Mouse (Mus musculus) neutrophil, adult 5-6 weeks (primary cell): ENCODE data around the gene Ubqln2. TPM values are rescaled to one million over a fixed set of nuclear protein-coding genes. Genes with fewer than 3 reads are reported as not detected.

Experiments used
- ATAC-seq: fragments of 151-379, 151-347 bp; 2 replicates; pipeline ENCODE4 v1.8.0; 2017; ENCODE audit warnings: mild to moderate bottlenecking, moderate TSS enrichment; ENCODE audit not compliant: insufficient number of reproducible peaks, poor library complexity, low FRiP score, severe bottlenecking; ENCODE audit errors: extremely low read depth
- total RNA-seq: library from RNA; stranded (forward); fragments of 200-1000 nt; gene quantifications from 2 replicates; pipeline ENCODE4 v1.2.3, GENCODE M21; 2017

The Ubqln2 gene
- total RNA-seq, result 3.3 and 6.4 TPM in 2 replicates

GRCm38 (mm10) chrX:153497688-153498516 lies at the start of gene Ubqln2:
TSS of gene Ubqln2 (plus strand) at chrX:153498227.
- ATAC-seq, result peak; percentile 84

GRCm38 (mm10) chrX:153451946-153452345 lies 46.1 kb upstream of the Ubqln2 start:
- no peak for ATAC-seq

GRCm38 (mm10) chrX:153476760-153477248 lies 21.2 kb upstream of the Ubqln2 start:
- ATAC-seq, result no peak

- no peak for ATAC-seq
Observed at GRCm38 (mm10) chrX:153492326-153492725, 5.7 kb upstream of the Ubqln2 start.

- no peak for ATAC-seq
Observed at GRCm38 (mm10) chrX:153498665-153499293, 752 bp downstream of the Ubqln2 start.

- ATAC-seq, result no peak
Observed at GRCm38 (mm10) chrX:153499294-153500046, 1.4 kb downstream of the Ubqln2 start.

- ATAC-seq, result no peak
Observed at GRCm38 (mm10) chrX:153500047-153500345, 2.0 kb downstream of the Ubqln2 start.

- ATAC-seq, result peak; percentile 33; the same call in 1 of the 2 replicates
Observed at GRCm38 (mm10) chrX:153505954-153506353, 7.9 kb downstream of the Ubqln2 start.

GRCm38 (mm10) chrX:153515491-153515890 lies 17.5 kb downstream of the Ubqln2 start:
- no peak for ATAC-seq

- ATAC-seq, result no peak
Observed at GRCm38 (mm10) chrX:153528399-153528798, 30.4 kb downstream of the Ubqln2 start.

Other genes starting within 250 kb of the Ubqln2 start
- gene Cypt3, start 60.4 kb downstream of the Ubqln2 start, total RNA-seq, result not detected in 2 replicates
- 0.70 and 1.5 TPM in 2 replicates for gene Kctd12b, start 198.2 kb downstream of the Ubqln2 start, total RNA-seq
- 2.6 and 4.1 TPM in 2 replicates for gene Nbdy, start 225.4 kb downstream of the Ubqln2 start, total RNA-seq